Mouse (Mus musculus) embryo, embryonic 10.5 days (tissue): Measurements from ENCODE around the gene Lyg2.

Experiments used
- DNase-seq: peaks from one replicate; pipeline ENCODE4 v3.0.0-alpha.2; 2015; ENCODE audit warnings: low spot score

Lyg2 gene

GRCm38 (mm10) chr1:37877736-37878460 lies 38.4 kb downstream of the Lyg2 start:
- no peak for DNase-seq

GRCm38 (mm10) chr1:37873157-37873556 lies 43.1 kb downstream of the Lyg2 start:
- no peak for DNase-seq

- DNase-seq, result peak; percentile 87
Observed at GRCm38 (mm10) chr1:37872131-37873067, 43.9 kb downstream of the Lyg2 start.

GRCm38 (mm10) chr1:37871704-37872103 lies 44.6 kb downstream of the Lyg2 start, which contains the start of gene Lipt1:
Gene Lipt1, plus strand, starts transcription at chr1:37871738.
- DNase-seq, result no peak

GRCm38 (mm10) chr1:37869362-37869761 lies 46.9 kb downstream of the Lyg2 start:
- no peak for DNase-seq

- DNase-seq, result no peak
Observed at GRCm38 (mm10) chr1:37868640-37869039, 47.7 kb downstream of the Lyg2 start.

- DNase-seq, result no peak
Observed at GRCm38 (mm10) chr1:37867684-37868322, 48.5 kb downstream of the Lyg2 start.

- DNase-seq, result peak; percentile 63
Observed at GRCm38 (mm10) chr1:37867056-37867455, 49.2 kb downstream of the Lyg2 start.

- DNase-seq, result no peak
Observed at GRCm38 (mm10) chr1:37866286-37866685, 50.0 kb downstream of the Lyg2 start, which contains the start of gene Tsga10. Gene Tsga10, minus strand, starts transcription at chr1:37866429.

- DNase-seq, result peak; percentile 16
Observed at GRCm38 (mm10) chr1:37865401-37866215, 50.7 kb downstream of the Lyg2 start.

- DNase-seq, result peak; percentile 99
Observed at GRCm38 (mm10) chr1:37864511-37865400, 51.5 kb downstream of the Lyg2 start.
